Mouse (Mus musculus) hindbrain, embryonic 15.5 days (tissue): ENCODE measurements around the gene Sucla2. TPM values are rescaled to one million over a fixed set of nuclear protein-coding genes. Genes with fewer than 3 reads are reported as not detected.
A peak's percentile ranks its signal among the peaks of the same experiment; 100 is the strongest.

Experiments used
- ATAC-seq: fragments of 200-750 bp; cut with Nextera tagmentation; 2 replicates; pipeline ENCODE4 v1.8.0; 2017; ENCODE audit warnings: low read depth, moderate number of reproducible peaks, moderate TSS enrichment; ENCODE audit not compliant: low FRiP score
- H3K27ac ChIP-seq: fragments of 300-500 bp; sonication (generic); replicated peaks from 2 replicates; pipeline ENCODE4 v1.5.1; 2015; ENCODE audit warnings: mild to moderate bottlenecking, inconsistent platforms
- H3K27me3 ChIP-seq: fragments of 300-500 bp; sonication (generic); 2 replicates; pipeline ENCODE4 v1.6.1; 2015; ENCODE audit warnings: control low read depth, inconsistent platforms
- H3K36me3 ChIP-seq: fragments of 300-500 bp; sonication (generic); 2 replicates; pipeline ENCODE4 v1.6.1; 2015; ENCODE audit warnings: control low read depth, inconsistent platforms
- H3K4me1 ChIP-seq: fragments of 300-500 bp; sonication (generic); replicated peaks from 2 replicates; pipeline ENCODE4 v1.6.1; 2015; ENCODE audit warnings: control low read depth, inconsistent platforms
- H3K4me2 ChIP-seq: fragments of 300-500 bp; sonication (generic); 2 replicates; pipeline ENCODE4 v1.6.1; 2015; ENCODE audit warnings: moderate library complexity, mild to moderate bottlenecking, inconsistent platforms
- H3K4me3 ChIP-seq: fragments of 300-500 bp; sonication (generic); 2 replicates; pipeline ENCODE4 v1.5.1; 2015; ENCODE audit warnings: mild to moderate bottlenecking, inconsistent platforms
- H3K9ac ChIP-seq: fragments of 300-500 bp; sonication (generic); 2 replicates; pipeline ENCODE4 v1.6.1; 2015; ENCODE audit warnings: inconsistent platforms
- H3K9me3 ChIP-seq: fragments of 300-500 bp; sonication (generic); 2 replicates; pipeline ENCODE4 v1.6.1; 2016; ENCODE audit warnings: control low read depth, inconsistent platforms
- WGBS: fragments of 180-500 bp; shearing (Covaris S2); methylation state at CpG from one replicate; pipeline ENCODE4 v1.1.7; 2015; 5-methylcytosine and 5-hydroxymethylcytosine counted together
- polyA plus RNA-seq: library from polyadenylated mRNA; unstranded; fragments of >200 nt; fragmentation: Nextera tagmentation; extraction: Ambion mirVana; gene quantifications from 2 replicates; pipeline ENCODE4 v1.2.1, GENCODE M21; 2015

The Sucla2 gene
- 122 and 124 TPM in 2 replicates for polyA plus RNA-seq

- Histone ChIP-seq H3K9ac (peak within 1 kb of the TSS; percentile 65), H3K27me3 (peaks cover 3% of the 10 kb centered on the region; the same call in 1 of the 2 replicates), H3K27ac (peak within 1 kb of the TSS; percentile 97), H3K4me2 (peak within 1 kb of the TSS; percentile 49), H3K9me3 (no peaks in the 10 kb centered on the region), H3K4me1 (peaks cover 11% of the 10 kb centered on the region; the same call in 1 of the 2 replicates), H3K36me3 (no peaks in the 10 kb centered on the region), H3K4me3 (peak within 1 kb of the TSS; percentile 58)
- ATAC-seq: peak; percentile 100
- WGBS: 0% methylated on average over 41 of the region's 41 CpGs
Measured at GRCm38 (mm10) chr14:73524766-73525448, at the start of gene Sucla2. Gene Sucla2 (plus strand): TSS chr14:73525319.

- Histone ChIP-seq H3K4me3 (no peak overlapping the region), H3K36me3 (no peaks in the 10 kb centered on the region), H3K27ac (no peak overlapping the region), H3K4me1 (peaks cover 11% of the 10 kb centered on the region; the same call in 1 of the 2 replicates), H3K27me3 (no peaks in the 10 kb centered on the region), H3K9me3 (no peaks in the 10 kb centered on the region), H3K9ac (no peak overlapping the region), H3K4me2 (no peak overlapping the region)
- 57% methylated on average over 7 of the region's 7 CpGs for WGBS
- no peak for ATAC-seq
Measured at GRCm38 (mm10) chr14:73475506-73475905, 49.6 kb upstream of the Sucla2 start.

GRCm38 (mm10) chr14:73476361-73476934 is 48.7 kb upstream of the Sucla2 start:
- Histone ChIP-seq H3K4me1 (peaks cover 11% of the 10 kb centered on the region; the same call in 1 of the 2 replicates), H3K27ac (no peak overlapping the region), H3K9ac (no peak overlapping the region), H3K4me2 (no peak overlapping the region), H3K36me3 (no peaks in the 10 kb centered on the region), H3K4me3 (no peak overlapping the region), H3K27me3 (no peaks in the 10 kb centered on the region), H3K9me3 (no peaks in the 10 kb centered on the region)
- WGBS: 62% methylated on average over 8 of the region's 8 CpGs
- ATAC-seq: no peak

GRCm38 (mm10) chr14:73477077-73477476 is 48.0 kb upstream of the Sucla2 start:
- WGBS: 93% methylated on average over 10 of the region's 10 CpGs
- Histone ChIP-seq H3K4me3 (no peak overlapping the region), H3K9me3 (no peaks in the 10 kb centered on the region), H3K9ac (no peak overlapping the region), H3K4me1 (peaks cover 11% of the 10 kb centered on the region; the same call in 1 of the 2 replicates), H3K27me3 (no peaks in the 10 kb centered on the region), H3K4me2 (no peak overlapping the region), H3K36me3 (no peaks in the 10 kb centered on the region), H3K27ac (no peak overlapping the region)
- no peak for ATAC-seq

GRCm38 (mm10) chr14:73478321-73478720 is 46.8 kb upstream of the Sucla2 start:
- no peak for ATAC-seq
- no peaks in the 10 kb centered on the region for H3K9me3 ChIP-seq
- no peak overlapping the region for H3K9ac ChIP-seq
- H3K4me2 ChIP-seq: no peak overlapping the region
- no peak overlapping the region for H3K27ac ChIP-seq
- H3K4me3 ChIP-seq: no peak overlapping the region
- WGBS: 81% methylated on average over 3 of the region's 3 CpGs
- no peaks in the 10 kb centered on the region for H3K27me3 ChIP-seq
- peaks cover 5% of the 10 kb centered on the region; the same call in 1 of the 2 replicates for H3K4me1 ChIP-seq
- H3K36me3 ChIP-seq: no peaks in the 10 kb centered on the region

- WGBS: 22% methylated on average over 1 of the region's 1 CpGs
Measured at GRCm38 (mm10) chr14:73479771-73480170, 45.3 kb upstream of the Sucla2 start.

GRCm38 (mm10) chr14:73483516-73484229 is 41.4 kb upstream of the Sucla2 start:
- 85% methylated on average over 5 of the region's 5 CpGs for WGBS
- no peaks in the 10 kb centered on the region for H3K4me1 ChIP-seq
- no peak overlapping the region for H3K4me2 ChIP-seq
- no peak overlapping the region for H3K9ac ChIP-seq
- H3K27ac ChIP-seq: no peak overlapping the region
- no peaks in the 10 kb centered on the region for H3K9me3 ChIP-seq
- H3K27me3 ChIP-seq: no peaks in the 10 kb centered on the region
- no peak overlapping the region for H3K4me3 ChIP-seq
- ATAC-seq: no peak
- no peaks in the 10 kb centered on the region for H3K36me3 ChIP-seq

More at GRCm38 (mm10) chr14:73479771-73480170, 45.3 kb upstream of the Sucla2 start:
- H3K36me3 ChIP-seq: no peaks in the 10 kb centered on the region
- H3K4me1 ChIP-seq: peaks cover 5% of the 10 kb centered on the region; the same call in 1 of the 2 replicates
- no peaks in the 10 kb centered on the region for H3K9me3 ChIP-seq
- ATAC-seq: no peak
- no peak overlapping the region for H3K4me3 ChIP-seq
- H3K4me2 ChIP-seq: no peak overlapping the region
- H3K27me3 ChIP-seq: no peaks in the 10 kb centered on the region
- H3K27ac ChIP-seq: no peak overlapping the region
- no peak overlapping the region for H3K9ac ChIP-seq

GRCm38 (mm10) chr14:73484366-73485110 is 40.6 kb upstream of the Sucla2 start:
- Histone ChIP-seq H3K4me1 (no peaks in the 10 kb centered on the region), H3K27me3 (no peaks in the 10 kb centered on the region), H3K4me2 (no peak overlapping the region), H3K36me3 (no peaks in the 10 kb centered on the region), H3K9me3 (no peaks in the 10 kb centered on the region), H3K9ac (no peak overlapping the region), H3K27ac (no peak overlapping the region), H3K4me3 (no peak overlapping the region)
- no peak for ATAC-seq
- WGBS: 67% methylated on average over 3 of the region's 3 CpGs

GRCm38 (mm10) chr14:73486641-73487040 is 38.5 kb upstream of the Sucla2 start:
- Histone ChIP-seq H3K4me1 (no peaks in the 10 kb centered on the region), H3K4me3 (no peak overlapping the region), H3K27me3 (no peaks in the 10 kb centered on the region), H3K4me2 (no peak overlapping the region), H3K27ac (no peak overlapping the region), H3K9ac (no peak overlapping the region), H3K9me3 (no peaks in the 10 kb centered on the region), H3K36me3 (no peaks in the 10 kb centered on the region)
- WGBS: 92% methylated on average over 5 of the region's 5 CpGs
- ATAC-seq: no peak

GRCm38 (mm10) chr14:73493356-73493755 is 31.8 kb upstream of the Sucla2 start:
- H3K27me3 ChIP-seq: no peaks in the 10 kb centered on the region
- no peaks in the 10 kb centered on the region for H3K4me1 ChIP-seq
- no peak overlapping the region for H3K9ac ChIP-seq
- no peak overlapping the region for H3K4me3 ChIP-seq
- H3K9me3 ChIP-seq: no peaks in the 10 kb centered on the region
- H3K36me3 ChIP-seq: no peaks in the 10 kb centered on the region
- WGBS: 95% methylated on average over 6 of the region's 6 CpGs
- ATAC-seq: no peak
- H3K27ac ChIP-seq: no peak overlapping the region
- H3K4me2 ChIP-seq: no peak overlapping the region

- WGBS: 80% methylated on average over 6 of the region's 6 CpGs
- Histone ChIP-seq H3K36me3 (no peaks in the 10 kb centered on the region), H3K4me3 (no peak overlapping the region), H3K9ac (no peak overlapping the region), H3K27me3 (no peaks in the 10 kb centered on the region), H3K4me1 (no peaks in the 10 kb centered on the region), H3K4me2 (no peak overlapping the region), H3K27ac (no peak overlapping the region), H3K9me3 (no peaks in the 10 kb centered on the region)
- no peak for ATAC-seq
Measured at GRCm38 (mm10) chr14:73494122-73494521, 31.0 kb upstream of the Sucla2 start.
